8 mouse cellular contexts compared by ENCODE assay signal in the genomic region with DNA sequence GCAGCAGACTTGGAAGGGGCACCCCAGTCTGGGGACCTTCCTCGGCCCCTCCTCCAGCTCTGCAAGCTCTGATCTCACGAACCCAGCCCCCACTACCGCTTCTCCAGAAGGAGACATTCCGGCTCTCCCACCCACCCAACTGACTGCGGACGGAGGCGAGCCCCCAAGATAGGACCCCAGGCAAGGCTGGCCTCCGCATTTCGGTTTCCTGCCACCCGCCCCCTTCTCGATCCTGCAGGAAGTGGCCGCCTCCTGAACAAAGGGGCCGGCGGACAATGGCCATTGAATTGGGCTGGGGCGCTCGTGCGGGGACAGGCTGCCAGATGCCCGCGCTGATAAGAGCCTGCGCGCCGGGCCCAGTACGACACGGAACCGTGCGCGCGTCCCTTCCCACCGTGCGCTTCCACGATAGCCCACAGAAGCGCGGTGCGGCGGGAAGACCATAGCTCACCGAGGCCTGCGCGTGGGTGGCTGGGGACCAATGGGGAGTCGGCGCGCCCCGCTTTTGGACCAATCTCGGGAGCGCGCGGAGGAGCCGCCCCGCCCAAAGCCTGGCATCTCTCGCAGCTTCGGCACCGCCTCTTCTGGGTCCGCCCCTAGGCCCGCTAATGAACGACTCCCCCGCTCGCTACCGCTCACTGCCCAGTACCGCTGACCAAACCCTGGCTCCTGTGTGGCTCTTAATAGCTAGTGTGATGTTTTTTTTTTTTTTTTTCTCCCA. TPM values are rescaled to one million over a fixed set of nuclear protein-coding genes. Genes with fewer than 3 reads are reported as not detected.
DNase-seq lines count a peak whose midpoint lies in the region; ATAC-seq and TF ChIP-seq lines count a peak whose summit lies in the region.

No protein-coding gene starts in this region.

- H3K27me3 ChIP-seq in hindbrain, embryonic 16.5 days (replicated peaks; ENCODE audit: control insufficient read depth, insufficient read depth, low read length), result no peaks in the 10 kb centered on the region

- peak overlapping the region; percentile 95 for H3K4me2 ChIP-seq in hindbrain, embryonic 16.5 days (ENCODE audit: low read length)

- peaks cover 20% of the 10 kb centered on the region for H3K4me1 ChIP-seq in hindbrain, embryonic 16.5 days (ENCODE audit: control insufficient read depth, insufficient read depth, low read depth, low read length)

- ATAC-seq in hindbrain, embryonic 16.5 days, result peak; percentile 92

- peak overlapping the region; percentile 68 for H3K4me3 ChIP-seq in hindbrain, embryonic 16.5 days (ENCODE audit: low read length)
- H3K4me3 ChIP-seq in left cerebral cortex, adult 2 months, result peak overlapping the region; percentile 58
- peak overlapping the region; percentile 26 for H3K4me3 ChIP-seq in macrophage (ENCODE audit: inconsistent target)

- DNase-seq in ZHBTc4 (ENCODE audit: low read depth, low spot score), result peak; percentile 70
- peak; percentile 82 to 92 for DNase-seq in cerebellum, postnatal 4 days (ENCODE audit: low spot score in 2 of 2)
- peak; percentile 82 for DNase-seq in gastrocnemius, adult 18-20 months (ENCODE audit: low spot score)
- peak; percentile 95 for DNase-seq in left cerebral cortex, adult 2 months (ENCODE audit: extremely low spot score in 1 of 2, low spot score in 2 of 2)
- peak; percentile 93 to 97 for DNase-seq in right cerebral cortex, adult 2 months (ENCODE audit: low spot score in 2 of 2)
- DNase-seq in urinary bladder, postnatal 10 days (ENCODE audit: low spot score), result peak; percentile 57

- no peaks in the 10 kb centered on the region for H3K9me3 ChIP-seq in hindbrain, embryonic 16.5 days (ENCODE audit: control insufficient read depth, low read length)

- TF ChIP-seq CTCF in left cerebral cortex, adult 2 months (IDR thresholded peaks at IDR 0.05), result no peak; the same call in none of the 2 replicates

- intact Hi-C loops in left cerebral cortex, adult 2 months (cut with DNase I), result no loop called here

- WGBS in hindbrain, embryonic 16.5 days, result 1% methylated on average over 56 of the region's 58 CpGs
- WGBS in macrophage (ENCODE audit: missing documents), result under 1% methylated on average over 54 of the region's 58 CpGs

- H3K79me2 ChIP-seq in macrophage (ENCODE audit: inconsistent target), result no peaks in the 10 kb centered on the region

- H3K9ac ChIP-seq in hindbrain, embryonic 16.5 days (ENCODE audit: low read depth, low read length), result peak overlapping the region; percentile 89

- peak overlapping the region; percentile 92 for H3K27ac ChIP-seq in hindbrain, embryonic 16.5 days (ENCODE audit: low read depth, low read length)
- peak overlapping the region; percentile 74 for H3K27ac ChIP-seq in left cerebral cortex, adult 2 months
- H3K27ac ChIP-seq in macrophage, result no peak overlapping the region

- no peaks in the 10 kb centered on the region for H3K36me3 ChIP-seq in hindbrain, embryonic 16.5 days (ENCODE audit: control insufficient read depth, insufficient read depth, low read length)
- H3K36me3 ChIP-seq in macrophage (ENCODE audit: inconsistent target), result no peaks in the 10 kb centered on the region

RNA-seq across cellular contexts. Expression of a gene that starts 8.3 kb away (rescaled TPM):
- total RNA-seq in gastrocnemius, adult 18-20 months (2021), result 1 to 10 TPM; 6.5 to 7.6 TPM
- polyA plus RNA-seq in hindbrain, embryonic 16.5 days (2015; fragmentation: Nextera tagmentation; extraction: Ambion mirVana), result 54.2 and 57.3 TPM in 2 replicates
- total RNA-seq in left cerebral cortex, adult 2 months (2021), result 10 to 100 TPM; 10.1 to 13.7 TPM
- 10 to 100 TPM in 5 of 26 experiments, 1 to 10 TPM in 19, under 1 TPM in 2; 0.62 to 13.0 (median 5.9) TPM for total RNA-seq in macrophage (2018; cell fraction: chromatin; rRNA removed)
- 10 to 100 TPM in 14 of 26 experiments, 1 to 10 TPM in 12; 7.8 to 14.4 (median 10.3) TPM for total RNA-seq in macrophage (2018; cell fraction: cytosol; rRNA removed)
- 10 to 100 TPM in 2 of 26 experiments, 1 to 10 TPM in 24; 2.1 to 11.1 (median 5.7) TPM for total RNA-seq in macrophage (2018; cell fraction: nucleus; rRNA removed)
- 5.3 to 15.2 TPM (median 11.4 TPM) in 3 replicates for polyA plus RNA-seq in macrophage (2018)

RNA-seq across cellular contexts. Expression of a gene that starts 20.6 kb away (rescaled TPM):
- total RNA-seq in gastrocnemius, adult 18-20 months (2021), result 10 to 100 TPM; 22.1 to 24.0 TPM
- 10.7 and 11.1 TPM in 2 replicates for polyA plus RNA-seq in hindbrain, embryonic 16.5 days (2015; fragmentation: Nextera tagmentation; extraction: Ambion mirVana)
- total RNA-seq in left cerebral cortex, adult 2 months (2021), result 10 to 100 TPM; 57.9 to 62.2 TPM
- total RNA-seq in macrophage (2018; cell fraction: chromatin; rRNA removed), result 10 to 100 TPM in 2 of 26 experiments, 1 to 10 TPM in 21, under 1 TPM in 2, not detected in 1; 0.29 to 12.5 (median 3.4) TPM
- under 1 TPM in 24 of 26 experiments, not detected in 2; 0.03 to 0.49 (median 0.20) TPM for total RNA-seq in macrophage (2018; cell fraction: cytosol; rRNA removed)
- total RNA-seq in macrophage (2018; cell fraction: nucleus; rRNA removed), result 1 to 10 TPM in 14 of 26 experiments, under 1 TPM in 11, not detected in 1; 0.12 to 6.5 (median 1.3) TPM
- polyA plus RNA-seq in macrophage (2018), result 0.14 to 0.42 TPM (median 0.26 TPM) in 3 replicates

RNA-seq across cellular contexts. Expression of a gene that starts 26.1 kb away (rescaled TPM):
- 10 to 100 TPM; 19.6 to 20.4 TPM for total RNA-seq in gastrocnemius, adult 18-20 months (2021)
- polyA plus RNA-seq in hindbrain, embryonic 16.5 days (2015; fragmentation: Nextera tagmentation; extraction: Ambion mirVana), result 54.3 and 55.8 TPM in 2 replicates
- 10 to 100 TPM; 60.2 to 64.5 TPM for total RNA-seq in left cerebral cortex, adult 2 months (2021)
- total RNA-seq in macrophage (2018; cell fraction: chromatin; rRNA removed), result 10 to 100 TPM in 2 of 26 experiments, 1 to 10 TPM in 23, not detected in 1; 1.1 to 16.4 (median 4.0) TPM
- 10 to 100 TPM in 2 of 26 experiments, 1 to 10 TPM in 24; 2.7 to 11.0 (median 5.0) TPM for total RNA-seq in macrophage (2018; cell fraction: cytosol; rRNA removed)
- total RNA-seq in macrophage (2018; cell fraction: nucleus; rRNA removed), result 10 to 100 TPM in 3 of 26 experiments, 1 to 10 TPM in 23; 1.9 to 17.2 (median 4.7) TPM
- 5.3 to 10.9 TPM (median 9.7 TPM) in 3 replicates for polyA plus RNA-seq in macrophage (2018)

RNA-seq across cellular contexts. Expression of a gene that starts 50.3 kb away (rescaled TPM):
- total RNA-seq in gastrocnemius, adult 18-20 months (2021), result 10 to 100 TPM; 17.8 to 18.5 TPM
- 40.5 and 43.1 TPM in 2 replicates for polyA plus RNA-seq in hindbrain, embryonic 16.5 days (2015; fragmentation: Nextera tagmentation; extraction: Ambion mirVana)
- total RNA-seq in left cerebral cortex, adult 2 months (2021), result 10 to 100 TPM; 45.6 to 46.6 TPM
- total RNA-seq in macrophage (2018; cell fraction: chromatin; rRNA removed), result 100 to 1,000 TPM; 183 to 360 (median 252) TPM
- 10 to 100 TPM in 18 of 26 experiments, 1 to 10 TPM in 8; 6.4 to 22.0 (median 13.0) TPM for total RNA-seq in macrophage (2018; cell fraction: cytosol; rRNA removed)
- total RNA-seq in macrophage (2018; cell fraction: nucleus; rRNA removed), result 100 to 1,000 TPM in 18 of 26 experiments, 10 to 100 TPM in 8; 64.8 to 206 (median 130) TPM
- 15.4 to 26.6 TPM (median 18.3 TPM) in 3 replicates for polyA plus RNA-seq in macrophage (2018)
